Comparison of ENCODE assay signal across 26 mouse cellular contexts in genomic region chr3:138746556-138746955, GRCm38 (mm10). TPM values are rescaled to one million over a fixed set of nuclear protein-coding genes. Genes with fewer than 3 reads are reported as not detected.
DNase-seq lines count a peak whose midpoint lies in the region; ATAC-seq and TF ChIP-seq lines count a peak whose summit lies in the region.
"Had no signal": no experiment of that assay in that cellular context is flagged by ENCODE, and none has a peak within 500 bp of the region (broad histone marks: within the 10 kb centered on the region; RNA-seq: fewer than 3 reads in every experiment).

No protein-coding gene starts in this region.

- no peak for ATAC-seq in forebrain, embryonic 16.5 days
- ATAC-seq: forebrain, embryonic 13.5 days; intestine, postnatal 0 days; midbrain, embryonic 16.5 days had no signal

- H3K4me2 ChIP-seq in forebrain, embryonic 16.5 days (ENCODE audit: low read length): no peak overlapping the region
- H3K4me2 ChIP-seq: embryonic facial prominence, embryonic 12.5 days; forebrain, embryonic 13.5 days; hindbrain, embryonic 14.5 days; limb, embryonic 15.5 days; liver, embryonic 15.5 days; lung, embryonic 15.5 days had no signal

- H3K79me2 ChIP-seq in MEL (ENCODE audit: control insufficient read depth, insufficient read depth, low read length, poor library complexity): peaks cover 65% of the 10 kb centered on the region

- TF ChIP-seq CTCF in left cerebral cortex, adult 2 months (IDR thresholded peaks at IDR 0.05): no peak
- no peak for TF ChIP-seq CTCF in MEL (IDR thresholded peaks at IDR 0.05 in 2 of 3, conservative IDR thresholded peaks at IDR 0.05 in 1 of 3; ENCODE audit: control insufficient read depth in 1 of 3, insufficient read depth in 1 of 3, low read depth in 2 of 3, low read length in 3 of 3, poor library complexity in 1 of 3, severe bottlenecking in 1 of 3)

- no peaks in the 10 kb centered on the region for H3K27me3 ChIP-seq in MEL (ENCODE audit: control insufficient read depth in 1 of 2, insufficient read depth in 2 of 2, low read length in 2 of 2)
- H3K27me3 ChIP-seq in forebrain, embryonic 16.5 days (replicated peaks; ENCODE audit: control insufficient read depth, insufficient read depth, low read length): no peaks in the 10 kb centered on the region
- H3K27me3 ChIP-seq: embryonic facial prominence, embryonic 12.5 days; forebrain, embryonic 13.5 days; limb, embryonic 15.5 days had no signal

- no peak for TF ChIP-seq POLR2A in MEL (IDR thresholded peaks at IDR 0.05; ENCODE audit: control insufficient read depth in 1 of 2, insufficient read depth in 1 of 2, low read depth in 1 of 2, low read length in 2 of 2, poor library complexity in 1 of 2)

- no peak for TF ChIP-seq RAD21 in MEL (IDR thresholded peaks at IDR 0.05; ENCODE audit: low read depth, low read length)

- peaks cover 36 to 68% of the 10 kb centered on the region in 2 experiments for H3K4me1 ChIP-seq in MEL (ENCODE audit: control insufficient read depth in 1 of 2, insufficient read depth in 2 of 2, low read length in 2 of 2)
- H3K4me1 ChIP-seq in forebrain, embryonic 16.5 days (replicated peaks; ENCODE audit: control insufficient read depth, insufficient read depth, low read length): peaks cover 34% of the 10 kb centered on the region

- H3K36me3 ChIP-seq in MEL (ENCODE audit: control insufficient read depth in 1 of 2, insufficient read depth in 2 of 2, low read length in 2 of 2): peaks cover 0 to 56% of the 10 kb centered on the region in 2 experiments; a peak in 2 of 4 replicates
- H3K36me3 ChIP-seq in forebrain, embryonic 16.5 days (ENCODE audit: control insufficient read depth, insufficient read depth): no peaks in the 10 kb centered on the region
- H3K36me3 ChIP-seq: embryonic facial prominence, embryonic 12.5 days; heart, embryonic 10.5 days; limb, embryonic 15.5 days; liver, embryonic 15.5 days; lung, embryonic 15.5 days had no signal

- peak; percentile 83 to 85 for TF ChIP-seq EP300 in MEL (IDR thresholded peaks at IDR 0.05; ENCODE audit: low read depth in 1 of 2, low read length in 2 of 2)

- intact Hi-C loops in left cerebral cortex, adult 2 months (cut with DNase I): loop anchor here (2.0 to 10.0 kb wide), 3 partner anchors 119 to 358 kb away; no protein-coding TSS in a partner anchor

- 95% methylated on average over 8 of the region's 8 CpGs for WGBS in forebrain, embryonic 16.5 days

- H3K27ac ChIP-seq in left cerebral cortex, adult 2 months: peak overlapping the region; percentile 95
- peak overlapping the region; percentile 53 for H3K27ac ChIP-seq in MEL (ENCODE audit: control insufficient read depth, low read depth, low read length)
- no peak overlapping the region for H3K27ac ChIP-seq in forebrain, embryonic 16.5 days (ENCODE audit: low read length)
- H3K27ac ChIP-seq: embryonic facial prominence, embryonic 12.5 days; forebrain, embryonic 13.5 days; heart, embryonic 10.5 days; hindbrain, embryonic 14.5 days; limb, embryonic 15.5 days; liver, embryonic 15.5 days; lung, embryonic 15.5 days; macrophage had no signal

- H3K4me3 ChIP-seq in left cerebral cortex, adult 2 months: peak overlapping the region; percentile 89
- no peak overlapping the region for H3K4me3 ChIP-seq in MEL (ENCODE audit: control insufficient read depth in 1 of 2, insufficient read depth in 1 of 2, low read depth in 2 of 2, low read length in 2 of 2)
- H3K4me3 ChIP-seq in forebrain, embryonic 16.5 days (replicated peaks; ENCODE audit: low read length): no peak overlapping the region
- H3K4me3 ChIP-seq: embryonic facial prominence, embryonic 12.5 days; forebrain, embryonic 13.5 days; heart, embryonic 10.5 days; limb, embryonic 15.5 days; liver, embryonic 15.5 days; lung, embryonic 15.5 days had no signal

- H3K9me3 ChIP-seq in MEL (replicated peaks; ENCODE audit: insufficient read depth, low read length): no peaks in the 10 kb centered on the region
- no peaks in the 10 kb centered on the region for H3K9me3 ChIP-seq in forebrain, embryonic 16.5 days (ENCODE audit: control insufficient read depth, low read length)
- H3K9me3 ChIP-seq: embryonic facial prominence, embryonic 12.5 days; forebrain, embryonic 13.5 days; heart, embryonic 10.5 days; limb, embryonic 15.5 days; liver, embryonic 15.5 days; lung, embryonic 15.5 days had no signal

- no peak overlapping the region for H3K9ac ChIP-seq in MEL (ENCODE audit: control insufficient read depth, low read depth, low read length, poor library complexity, severe bottlenecking)
- no peak overlapping the region for H3K9ac ChIP-seq in forebrain, embryonic 16.5 days (replicated peaks; ENCODE audit: low read depth, low read length)
- H3K9ac ChIP-seq: embryonic facial prominence, embryonic 12.5 days; forebrain, embryonic 13.5 days; hindbrain, embryonic 14.5 days; limb, embryonic 15.5 days; liver, embryonic 15.5 days; lung, embryonic 15.5 days had no signal

- DNase-seq in left cerebral cortex, adult 2 months (ENCODE audit: extremely low spot score in 1 of 2, low spot score in 2 of 2): no peak
- DNase-seq in left cerebral cortex, adult 18-20 months (ENCODE audit: low spot score in 2 of 2): no peak
- DNase-seq in MEL (ENCODE audit: low read depth, low spot score): peak; percentile 84
- DNase-seq in induced T-regulatory cell, adult 2 months (ENCODE audit: low read depth): peak; percentile 40
- no peak for DNase-seq in Muller cell, postnatal 12 days (ENCODE audit: inconsistent ontology term)
- DNase-seq in lung, postnatal 14 days: no peak
- DNase-seq: adrenal gland, postnatal 25 days; cerebellum, postnatal 14 days; gastrocnemius, postnatal 10 days; heart, postnatal 4 days; kidney, postnatal 25 days; layer of hippocampus, adult 9-11 months; left cerebral cortex, postnatal 4 days; right cerebral cortex, postnatal 14 days; spleen, adult 18-20 months had no signal

TF ChIP-seq in MEL, 35 proteins besides CTCF, POLR2A, EP300 and RAD21:
- TF ChIP-seq SIN3A (IDR thresholded peaks at IDR 0.05; ENCODE audit: low read length): 0 out of 2 replicates have a peak, but pooled peaks have one; percentile 34
- peak; percentile 92 for TF ChIP-seq RCOR1 (IDR thresholded peaks at IDR 0.05; ENCODE audit: low read depth, low read length)
- TF ChIP-seq MXI1 (IDR thresholded peaks at IDR 0.05; ENCODE audit: low read depth, low read length): no peak
- peak; percentile 32; the same call in 1 of the 2 replicates for TF ChIP-seq MAFK (IDR thresholded peaks at IDR 0.05; ENCODE audit: borderline replicate concordance, low read depth, low read length)
- TF ChIP-seq ELF1 (IDR thresholded peaks at IDR 0.05; ENCODE audit: low read depth, low read length): no peak
- TF ChIP-seq MAX (IDR thresholded peaks at IDR 0.05; ENCODE audit: low read length): 0 out of 2 replicates have a peak, but pooled peaks have one; percentile 26
- TF ChIP-seq BHLHE40 (IDR thresholded peaks at IDR 0.05; ENCODE audit: borderline replicate concordance, low read depth, low read length): no peak
- no peak for TF ChIP-seq USF2 (IDR thresholded peaks at IDR 0.05; ENCODE audit: borderline replicate concordance in 1 of 2, insufficient read depth in 1 of 2, low read depth in 1 of 2, low read length in 2 of 2)
- peak; percentile 65 for TF ChIP-seq TCF12 (IDR thresholded peaks at IDR 0.05; ENCODE audit: low read depth, low read length)
- no peak for TF ChIP-seq MYC (IDR thresholded peaks at IDR 0.05; ENCODE audit: low read depth, low read length)
- TF ChIP-seq ETS1 (IDR thresholded peaks at IDR 0.05; ENCODE audit: low read depth, low read length): peak; percentile 68
- peak; percentile 69; the same call in 1 of the 2 replicates for TF ChIP-seq TBP (IDR thresholded peaks at IDR 0.05; ENCODE audit: low read depth, low read length)
- no peak for TF ChIP-seq MAZ (IDR thresholded peaks at IDR 0.05; ENCODE audit: low read depth, low read length)
- TF ChIP-seq SMC3 (IDR thresholded peaks at IDR 0.05; ENCODE audit: low read depth, low read length): no peak
- TF ChIP-seq GATA1 (IDR thresholded peaks at IDR 0.05; ENCODE audit: low read depth, low read length): peak; percentile 78
- peak; percentile 41; the same call in 1 of the 2 replicates for TF ChIP-seq TAL1 (IDR thresholded peaks at IDR 0.05; ENCODE audit: low read length)
- TF ChIP-seq NELFE (IDR thresholded peaks at IDR 0.05; ENCODE audit: low read depth, low read length): no peak

RNA-seq across cellular contexts. Expression of gene Tspan5, which starts 4.6 kb away (rescaled TPM):
- total RNA-seq in left cerebral cortex, adult 2 months (2021): 100 to 1,000 TPM; 242 to 281 TPM
- total RNA-seq in left cerebral cortex, adult 18-20 months (2021): 100 to 1,000 TPM; 256 to 284 TPM
- total RNA-seq in MEL (2012; rRNA removed): 28.1 and 28.8 TPM in 2 replicates
- 10 to 100 TPM in 1 of 2 experiments, not detected in 1; 35.1 TPM for polyA plus RNA-seq in MEL (2012; ENCODE audit: insufficient read depth in 1 of 2, insufficient read length in 2 of 2, low read depth in 1 of 2, low replicate concordance in 2 of 2, missing spikeins in 1 of 2)
- 98.7 and 113 TPM in 2 replicates for polyA plus RNA-seq in forebrain, embryonic 16.5 days (2015; fragmentation: Nextera tagmentation; extraction: Ambion mirVana)

Comparison
In these comparisons a context has a peak if more than half of its experiments do, and no peak if none do; other contexts are left out.
1. DNase-seq: peak in MEL (single experiment) and induced T-regulatory cell, adult 2 months (single experiment); none in left cerebral cortex, adult 2 months (0 of 2), left cerebral cortex, adult 18-20 months (0 of 2), Muller cell, postnatal 12 days (single experiment) and lung, postnatal 14 days (single experiment).